Mouse (Mus musculus): Measurements from ENCODE around the gene Rab11fip3.
A peak's percentile ranks its signal among the peaks of the same experiment; 100 is the strongest.

- TF ChIP-seq CTCF (IDR thresholded peaks at IDR 0.05; ENCODE audit: borderline replicate concordance, insufficient read depth, low read depth, low read length) (no peak), POLR2A (IDR thresholded peaks at IDR 0.05; ENCODE audit: borderline replicate concordance, insufficient read depth, low read length) (0 out of 2 replicates have a peak, but pooled peaks have one; percentile 14)
These were observed 105.1 kb downstream of the Rab11fip3 start for GRCm38 (mm10) chr17:25964271-25964670.
